Mouse (Mus musculus) layer of hippocampus, adult 9-11 months (tissue): Measurements from ENCODE around the gene Il16.

Experiments
- DNase-seq: peaks from one replicate; pipeline ENCODE4 v3.0.0; 2022

Gene Il16

DNA sequence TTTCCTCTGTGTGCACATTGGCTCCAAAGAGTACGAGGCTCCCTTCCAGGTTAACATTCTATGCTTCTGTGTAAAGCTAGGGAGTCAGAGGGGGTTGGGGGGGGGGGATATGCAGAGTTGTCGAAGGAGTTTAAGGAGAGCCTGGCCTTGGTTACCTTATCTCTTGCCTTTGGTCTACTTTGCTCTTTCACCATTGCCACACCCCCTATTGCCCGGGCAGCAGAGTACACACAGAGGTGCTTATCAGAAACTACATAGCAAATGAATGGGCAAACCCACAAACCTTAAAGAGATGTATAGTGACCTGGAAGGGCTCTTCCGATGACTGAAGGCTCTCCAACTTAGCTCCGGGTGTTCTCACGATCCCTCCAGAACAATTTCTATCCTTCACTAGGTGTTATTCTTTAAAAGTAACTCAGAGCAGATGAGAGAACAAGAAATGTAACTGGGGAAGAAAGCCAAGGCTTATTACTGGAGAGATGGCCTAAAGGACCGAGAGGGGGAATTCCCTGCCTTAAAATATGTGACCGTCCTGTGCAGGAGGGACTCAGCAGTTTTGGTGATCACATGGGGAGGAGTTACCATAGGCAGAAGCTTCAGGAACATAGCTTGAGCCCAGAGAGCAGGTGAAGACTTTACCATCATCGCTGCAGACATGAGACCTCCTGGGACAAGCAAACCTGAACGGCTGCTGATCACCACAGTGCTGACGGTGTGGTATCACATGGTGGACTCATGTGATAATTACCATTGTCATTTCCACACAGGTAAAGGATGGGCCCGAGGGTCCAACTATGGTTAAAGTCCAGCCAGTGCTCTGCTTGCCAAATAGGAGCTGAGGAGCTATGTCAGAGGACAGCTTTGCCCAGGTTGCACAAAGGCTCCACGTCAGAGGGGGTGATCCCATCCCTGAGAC, 146.3 kb downstream of the Il16 start:
- DNase-seq: no peak

DNA sequence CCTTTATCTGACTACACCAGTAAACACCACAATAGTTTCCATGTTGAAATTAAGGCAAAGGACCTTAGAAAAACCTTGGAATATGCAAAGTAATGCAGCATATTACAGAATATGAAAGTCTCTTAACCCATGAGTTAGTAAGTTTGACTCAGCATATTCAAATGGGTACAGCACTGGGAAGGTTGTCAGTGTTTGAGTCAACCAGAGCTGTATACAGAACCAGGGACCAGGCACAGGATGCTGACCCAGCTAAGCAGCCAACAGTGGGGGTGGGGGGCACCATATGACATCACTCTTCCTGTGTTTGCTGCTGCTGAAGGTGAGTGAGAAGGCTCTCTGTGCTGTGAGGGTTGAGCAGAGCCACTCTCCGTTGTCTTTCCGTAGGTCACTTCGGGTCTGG, 148.5 kb downstream of the Il16 start:
- no peak for DNase-seq

DNA sequence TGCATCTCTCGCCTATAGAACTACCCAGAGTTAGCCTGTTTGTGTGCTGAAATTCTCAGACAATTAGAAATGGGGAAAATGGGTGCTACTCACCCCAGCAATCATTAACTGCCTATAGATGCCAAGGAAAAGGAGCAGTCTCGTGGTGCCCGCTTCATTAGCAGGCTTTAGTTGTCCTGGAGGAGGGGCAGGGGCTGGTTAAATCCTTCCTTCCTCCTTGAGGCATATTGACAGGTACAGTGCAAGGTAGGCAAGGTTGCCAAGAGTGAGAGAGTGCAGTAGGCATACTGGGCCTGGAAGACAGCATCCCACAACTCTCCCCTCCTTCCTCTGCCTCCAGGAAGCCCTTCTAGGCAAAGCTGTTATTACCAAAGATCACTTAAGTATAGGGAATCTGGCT, 151.5 kb downstream of the Il16 start:
- no peak for DNase-seq
